Mouse (Mus musculus): ENCODE data around the gene Smarcd3.

GRCm38 (mm10) chr5:24623041-24623985 is 898 bp downstream of the Smarcd3 start:
- TF ChIP-seq CTCF (IDR thresholded peaks at IDR 0.05; ENCODE audit: low read depth) (no peak), EP300 (IDR thresholded peaks at IDR 0.05; ENCODE audit: low read depth) (no peak)
